Mouse (Mus musculus) subcutaneous adipose tissue, adult 2 months (tissue): ENCODE data around the gene Tmem50a. TPM values are rescaled to one million over a fixed set of nuclear protein-coding genes. Genes with fewer than 3 reads are reported as not detected.

Source experiments
- polyA plus RNA-seq: library from polyadenylated mRNA; depleted of rRNA; stranded (reverse); fragments of >200 nt; gene quantifications from 2 replicates; pipeline ENCODE4 v1.2.3, GENCODE M21; 2012; ENCODE audit warnings: low replicate concordance; rRNA removed

The Tmem50a gene
- 157 and 161 TPM in 2 replicates for polyA plus RNA-seq

DNA sequence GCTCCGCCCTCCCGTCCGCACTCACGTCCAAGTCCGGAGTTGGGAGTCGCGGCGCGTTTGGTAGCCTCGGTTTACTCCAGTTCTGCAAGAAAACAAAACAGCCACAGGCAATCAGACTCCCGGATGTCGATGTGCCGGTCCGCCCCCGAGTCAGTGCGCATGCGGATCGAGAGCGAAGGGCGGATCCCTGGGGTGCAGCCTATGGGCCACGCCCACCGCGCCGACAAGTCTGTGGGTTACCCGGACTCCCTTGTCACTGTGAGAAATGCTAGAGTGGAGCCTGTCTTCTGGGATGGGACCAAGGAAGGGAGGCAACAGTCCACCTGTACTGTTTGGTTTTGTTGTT lies at the start of gene Tmem50a:
Tmem50a (minus strand) TSS at position 161 of the 346 bp plus-strand sequence.

DNA sequence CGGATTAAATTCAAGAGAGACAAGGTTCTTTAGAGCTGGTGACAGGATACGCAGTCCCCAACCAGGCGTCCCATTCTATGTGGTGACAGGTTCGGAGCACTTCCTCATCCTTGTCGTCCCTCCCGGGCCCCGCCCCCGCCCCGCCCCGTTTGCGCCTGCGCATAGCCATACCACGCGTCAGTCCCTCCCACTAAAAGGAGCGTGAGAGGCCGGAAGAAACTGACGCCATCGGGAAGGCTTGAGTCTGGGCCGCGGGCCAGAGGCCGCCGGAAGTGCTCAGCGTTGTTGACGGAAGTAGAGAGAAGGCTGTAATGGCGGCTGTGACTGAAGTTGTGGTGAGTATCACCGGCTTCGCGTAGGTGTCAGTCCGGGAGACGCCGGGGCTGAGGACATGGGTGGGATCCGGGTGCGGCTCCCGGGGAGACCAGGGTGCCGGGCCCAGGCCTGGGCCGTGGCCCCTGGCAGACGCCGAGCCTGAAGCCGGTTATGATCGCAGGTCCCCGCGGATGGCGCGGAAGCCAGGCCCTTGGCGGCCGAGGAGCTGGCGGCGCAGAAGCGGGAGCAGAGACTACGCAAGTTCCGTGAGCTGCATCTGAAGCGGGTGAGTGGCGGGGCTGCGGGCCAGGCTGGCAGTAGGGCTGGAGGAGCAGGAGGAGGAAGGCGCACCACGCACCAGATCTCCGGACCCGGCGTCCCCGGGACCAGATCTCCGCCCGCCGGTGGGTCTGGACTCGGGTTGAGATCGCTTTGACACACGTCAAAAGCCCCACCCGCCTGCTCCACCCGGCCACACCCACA lies 16.1 kb upstream of the Tmem50a start, which contains the start of gene Syf2:
Syf2 (plus strand) TSS at position 215 of the 798 bp plus-strand sequence.

DNA sequence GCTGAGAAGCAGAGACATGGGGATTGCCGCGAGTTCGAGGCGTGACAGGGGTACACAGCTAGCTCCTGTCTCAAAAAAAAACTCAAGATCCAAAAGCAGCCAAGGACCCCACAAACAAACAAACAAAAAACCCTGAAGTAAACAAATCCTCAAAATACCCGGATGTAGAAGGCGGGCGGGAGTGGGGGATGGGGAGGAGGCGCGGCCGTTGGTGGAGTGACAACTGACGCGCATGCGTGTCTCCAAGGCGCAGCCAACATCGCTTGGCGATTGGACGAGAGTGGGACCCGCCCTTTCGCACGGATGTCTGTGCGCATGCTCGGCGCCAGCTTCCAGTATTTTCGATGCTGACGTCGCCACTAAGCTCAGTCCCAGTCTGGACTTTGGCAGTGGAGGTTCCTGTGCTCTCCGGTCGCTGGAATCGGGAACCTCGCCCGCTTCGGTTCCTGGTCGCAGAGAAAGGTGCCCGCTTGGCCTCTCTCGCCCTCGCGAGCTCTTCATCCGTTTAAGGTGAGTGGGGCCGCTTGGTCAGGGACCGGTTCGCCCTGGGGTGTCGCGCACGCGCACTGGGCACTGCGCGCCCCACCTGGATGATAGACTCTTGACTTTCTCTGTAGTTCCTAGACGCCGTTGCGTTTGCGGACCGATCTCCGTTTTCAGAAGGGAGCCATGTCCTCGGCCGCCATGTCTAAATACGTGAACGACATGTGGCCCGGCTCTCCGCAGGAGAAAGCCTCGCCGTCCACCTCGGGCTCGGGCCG lies 8.6 kb upstream of the Tmem50a start, which contains the start of gene Rsrp1:
Rsrp1 (plus strand) TSS at position 335 of the 761 bp plus-strand sequence.

DNA sequence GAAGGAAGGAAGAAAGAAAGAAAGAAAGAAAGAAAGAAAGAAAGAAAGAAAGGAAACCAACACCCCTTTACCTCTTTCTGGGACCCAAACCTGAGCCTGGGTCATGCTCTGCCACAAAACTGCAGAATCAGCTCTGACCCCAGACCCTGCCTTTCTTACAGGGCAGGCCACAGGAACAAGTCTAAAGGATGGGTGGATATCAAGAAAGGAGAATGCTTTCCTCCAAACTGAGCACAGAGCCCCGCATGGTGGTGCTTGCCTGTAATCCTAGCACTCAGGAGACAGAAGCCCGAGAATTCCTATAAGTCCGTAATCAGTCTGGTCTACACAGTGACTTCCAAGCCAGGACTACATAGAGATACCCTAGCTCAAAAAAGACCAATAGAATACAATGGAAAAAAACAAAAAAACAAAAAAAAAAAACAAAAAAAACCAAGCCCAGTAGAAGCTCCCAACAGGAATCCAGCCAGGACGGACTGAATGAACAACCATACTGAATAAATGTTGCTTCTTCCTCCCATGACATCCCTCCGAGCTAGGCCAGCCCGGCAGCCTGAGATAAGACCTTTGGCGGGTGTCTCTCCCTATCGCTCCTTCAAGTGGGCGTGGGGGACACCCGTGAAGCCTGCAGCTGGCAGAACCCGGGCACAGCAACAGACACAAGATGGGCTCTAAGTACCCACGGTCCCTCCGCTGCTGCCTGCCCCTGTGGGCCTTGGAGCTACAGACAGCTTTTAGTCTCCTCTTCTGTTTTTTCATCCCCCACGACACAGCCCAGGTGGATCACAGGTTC lies 50.7 kb downstream of the Tmem50a start, which contains the start of gene Rhd:
Rhd (plus strand) TSS at position 600 of the 793 bp plus-strand sequence.

DNA sequence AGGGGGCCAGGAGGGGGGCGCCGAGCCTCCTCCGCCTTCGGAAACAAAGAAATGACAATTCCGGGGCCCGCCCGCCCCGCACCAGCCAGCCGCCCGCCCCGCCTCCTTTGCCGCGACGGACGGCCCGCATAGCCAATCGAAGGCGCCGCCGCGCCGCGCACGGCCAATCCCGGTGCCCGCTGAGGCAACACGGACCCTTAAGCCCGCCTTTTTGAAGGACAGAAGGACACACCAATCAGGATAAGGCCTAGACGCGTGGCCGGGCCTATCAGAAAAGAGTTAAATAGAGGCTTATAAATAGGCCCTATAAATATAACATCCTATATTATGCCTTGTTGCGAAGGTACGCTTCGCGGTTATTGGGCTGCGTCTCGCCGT lies 61.6 kb downstream of the Tmem50a start, which contains the start of gene Maco1:
Maco1 (minus strand) TSS at position 87 of the 378 bp plus-strand sequence.

Other genes starting within 250 kb of the Tmem50a start
- 6.9 and 14.0 TPM in 2 replicates for gene Man1c1, start 210.7 kb downstream of the Tmem50a start, polyA plus RNA-seq
- gene Ldlrap1, start 147.0 kb downstream of the Tmem50a start, polyA plus RNA-seq, result 20.2 and 24.8 TPM in 2 replicates
- gene Maco1, start 61.7 kb downstream of the Tmem50a start, polyA plus RNA-seq, result 11.5 and 12.8 TPM in 2 replicates
- 0.29 and 0.81 TPM in 2 replicates for gene Rhd, start 50.5 kb downstream of the Tmem50a start, polyA plus RNA-seq
- gene Rsrp1, start 8.6 kb upstream of the Tmem50a start, polyA plus RNA-seq, result 326 and 559 TPM in 2 replicates
- 26.2 and 27.7 TPM in 2 replicates for gene Syf2, start 15.9 kb upstream of the Tmem50a start, polyA plus RNA-seq
- gene Runx3, start 205.6 kb upstream of the Tmem50a start, polyA plus RNA-seq, result 0.27 and 1.4 TPM in 2 replicates